Mouse (Mus musculus) left cerebral cortex, postnatal 36 days (tissue): ENCODE data around the gene Trex1. TPM values are rescaled to one million over a fixed set of nuclear protein-coding genes. Genes with fewer than 3 reads are reported as not detected.

Experiments
- DNase-seq, 2 experiments: peaks; one replicate each; pipeline ENCODE4 v3.0.0; 2021 to 2022; ENCODE audit warnings: low spot score in 2 of 2, mixed read lengths in 1 of 2
- intact Hi-C: fragments of 180-260 bp; cut with DNase I; formaldehyde crosslinking; loops from one replicate; pipeline ENCODE4 v1.15.1; 2025
- total RNA-seq, 2 experiments: library from RNA; stranded (reverse); gene quantifications; 2 replicates each; pipeline ENCODE4 v1.2.3; 2021

Trex1 gene
- total RNA-seq, 2 experiments from 2014 or later, result 12.5 to 15.7 TPM

GRCm38 (mm10) chr9:109054712-109055111 is 4.8 kb downstream of the Trex1 start:
- DNase-seq, result peak; percentile 65 to 74
- intact Hi-C loops, result loop anchor here (5.0 kb wide), 1 partner anchor 117 kb away; the partner anchor contains the start of gene Uqcrc1

GRCm38 (mm10) chr9:109053851-109054250 is 5.7 kb downstream of the Trex1 start:
- intact Hi-C loops, result no loop called here
- DNase-seq, result no peak

GRCm38 (mm10) chr9:109053366-109053765 is 6.2 kb downstream of the Trex1 start:
- DNase-seq, result no peak
- intact Hi-C loops, result no loop called here

GRCm38 (mm10) chr9:109052490-109053260 is 6.9 kb downstream of the Trex1 start:
- DNase-seq, result no peak
- intact Hi-C loops, result no loop called here

GRCm38 (mm10) chr9:109051651-109052489 is 7.7 kb downstream of the Trex1 start:
- DNase-seq, result no peak
- intact Hi-C loops, result no loop called here

GRCm38 (mm10) chr9:109051011-109051501 is 8.5 kb downstream of the Trex1 start:
- DNase-seq, result no peak

GRCm38 (mm10) chr9:109050674-109050997 is 8.9 kb downstream of the Trex1 start:
- intact Hi-C loops, result no loop called here
- DNase-seq, result no peak

More at GRCm38 (mm10) chr9:109051011-109051501, 8.5 kb downstream of the Trex1 start:
- intact Hi-C loops, result no loop called here

- intact Hi-C loops, result no loop called here
- no peak for DNase-seq
These were observed 9.4 kb downstream of the Trex1 start for GRCm38 (mm10) chr9:109049996-109050673.

GRCm38 (mm10) chr9:109049316-109049715 is 10.2 kb downstream of the Trex1 start:
- intact Hi-C loops, result no loop called here

GRCm38 (mm10) chr9:109046306-109046705 is 13.2 kb downstream of the Trex1 start:
- DNase-seq, result no peak
- intact Hi-C loops, result no loop called here

More at GRCm38 (mm10) chr9:109049316-109049715, 10.2 kb downstream of the Trex1 start:
- DNase-seq, result no peak

GRCm38 (mm10) chr9:109041351-109041750 is 18.2 kb downstream of the Trex1 start:
- intact Hi-C loops, result no loop called here
- peak in 1 of 2 experiments; percentile 1 for DNase-seq

- intact Hi-C loops, result no loop called here
- DNase-seq, result peak in 1 of 2 experiments; percentile 3
These were observed 18.6 kb downstream of the Trex1 start for GRCm38 (mm10) chr9:109040906-109041305.

- no peak for DNase-seq
- intact Hi-C loops, result no loop called here
These were observed 19.3 kb downstream of the Trex1 start for GRCm38 (mm10) chr9:109040216-109040615.

GRCm38 (mm10) chr9:109039681-109040080 is 19.9 kb downstream of the Trex1 start:
- intact Hi-C loops, result no loop called here
- no peak for DNase-seq

GRCm38 (mm10) chr9:109038901-109039364 is 20.6 kb downstream of the Trex1 start:
- intact Hi-C loops, result no loop called here
- peak in 1 of 2 experiments; percentile 4 for DNase-seq

- DNase-seq, result peak in 1 of 2 experiments; percentile 29
- intact Hi-C loops, result no loop called here
These were observed 21.2 kb downstream of the Trex1 start, which contains the start of gene Shisa5 for GRCm38 (mm10) chr9:109038086-109038895. TSS of gene Shisa5 (plus strand) at chr9:109038565.

GRCm38 (mm10) chr9:109032435-109032834 is 27.1 kb downstream of the Trex1 start:
- intact Hi-C loops, result no loop called here
- DNase-seq, result peak in 1 of 2 experiments; percentile 1

GRCm38 (mm10) chr9:109031686-109032085 is 27.8 kb downstream of the Trex1 start:
- peak in 1 of 2 experiments; percentile 2 for DNase-seq
- intact Hi-C loops, result no loop called here

GRCm38 (mm10) chr9:109031001-109031400 is 28.5 kb downstream of the Trex1 start:
- DNase-seq, result no peak
- intact Hi-C loops, result no loop called here
